Mouse (Mus musculus): ENCODE data around the gene Pcnx. TPM values are rescaled to one million over a fixed set of nuclear protein-coding genes. Genes with fewer than 3 reads are reported as not detected.

The Pcnx gene
- total RNA-seq, 1 experiment: 24.9 TPM

Other genes with a start within 250 kb of the Pcnx start
- gene Ttc9, start 228.8 kb upstream of the Pcnx start, total RNA-seq (2012; rRNA removed): 2.4 and 3.5 TPM in 2 replicates
- gene Map3k9, start 78.8 kb upstream of the Pcnx start, total RNA-seq (2012; rRNA removed): 5.4 and 9.9 TPM in 2 replicates